Mouse (Mus musculus) heart, postnatal 36 days (tissue): ENCODE measurements at regions not wholly inside any gene's neighbourhood (a gene's known extent, or its start where the extent isn't known, plus 50 kb on each side); places are given as distances from the start of the nearest gene placed in this dataset.

Experiments used
- DNase-seq, 2 experiments: peaks; one replicate each; pipeline ENCODE4 v3.0.0; 2021 to 2022
- intact Hi-C: fragments of 180-260 bp; cut with DNase I; formaldehyde crosslinking; loops from one replicate; pipeline ENCODE4 v1.15.1; 2025

GRCm38 (mm10) chr4:70601301-70601700, 66.5 kb upstream of the Megf9 start:
- intact Hi-C loops, result loop anchor here (1.0 kb wide), 1 partner anchor 150 kb away; no protein-coding TSS in a partner anchor
- no peak for DNase-seq
